Mouse (Mus musculus) heart, embryonic 12.5 days (tissue): ENCODE data around the gene Fxyd1. TPM values are rescaled to one million over a fixed set of nuclear protein-coding genes. Genes with fewer than 3 reads are reported as not detected.
A peak's percentile ranks its signal among the peaks of the same experiment; 100 is the strongest.

Experiments used
- ATAC-seq: fragments of 200-750 bp; cut with Nextera tagmentation; 2 replicates; pipeline ENCODE4 v1.8.0; 2017; ENCODE audit warnings: moderate TSS enrichment, moderate library complexity; ENCODE audit not compliant: insufficient number of reproducible peaks, low FRiP score
- H3K27ac ChIP-seq: fragments of 300-500 bp; sonication (generic); 2 replicates; pipeline ENCODE4 v1.5.1; 2016; ENCODE audit warnings: mild to moderate bottlenecking, moderate library complexity; ENCODE audit not compliant: poor library complexity, severe bottlenecking
- H3K27me3 ChIP-seq: fragments of 300-500 bp; sonication (generic); replicated peaks from 2 replicates; pipeline ENCODE4 v1.6.1; 2016; ENCODE audit warnings: mild to moderate bottlenecking, moderate library complexity
- H3K36me3 ChIP-seq: fragments of 300-500 bp; sonication (generic); 2 replicates; pipeline ENCODE4 v1.6.1; 2016; ENCODE audit warnings: mild to moderate bottlenecking, moderate library complexity
- H3K4me1 ChIP-seq: fragments of 300-500 bp; sonication (generic); replicated peaks from 2 replicates; pipeline ENCODE4 v1.6.1; 2016; ENCODE audit warnings: mild to moderate bottlenecking
- H3K4me2 ChIP-seq: fragments of 300-500 bp; sonication (generic); 2 replicates; pipeline ENCODE4 v1.6.1; 2016; ENCODE audit warnings: mild to moderate bottlenecking, moderate library complexity
- H3K4me3 ChIP-seq: fragments of 300-500 bp; sonication (generic); 2 replicates; pipeline ENCODE4 v1.5.1; 2016; ENCODE audit warnings: mild to moderate bottlenecking
- H3K9ac ChIP-seq: fragments of 300-500 bp; sonication (generic); 2 replicates; pipeline ENCODE4 v1.6.1; 2016; ENCODE audit warnings: mild to moderate bottlenecking, moderate library complexity
- H3K9me3 ChIP-seq: fragments of 300-500 bp; sonication (generic); replicated peaks from 2 replicates; pipeline ENCODE4 v1.6.1; 2016; ENCODE audit warnings: mild to moderate bottlenecking, moderate library complexity
- WGBS: fragments of 180-500 bp; shearing (Covaris S2); methylation state at CpG from one replicate; pipeline ENCODE4 v1.1.7; 2016; 5-methylcytosine and 5-hydroxymethylcytosine counted together
- polyA plus RNA-seq: library from polyadenylated mRNA; unstranded; fragments of >200 nt; fragmentation: Nextera tagmentation; extraction: Ambion mirVana; gene quantifications from 2 replicates; pipeline ENCODE4 v1.2.1, GENCODE M21; 2016

Fxyd1 gene
- polyA plus RNA-seq, 1 experiment from 2014 or later = 927 TPM

DNA sequence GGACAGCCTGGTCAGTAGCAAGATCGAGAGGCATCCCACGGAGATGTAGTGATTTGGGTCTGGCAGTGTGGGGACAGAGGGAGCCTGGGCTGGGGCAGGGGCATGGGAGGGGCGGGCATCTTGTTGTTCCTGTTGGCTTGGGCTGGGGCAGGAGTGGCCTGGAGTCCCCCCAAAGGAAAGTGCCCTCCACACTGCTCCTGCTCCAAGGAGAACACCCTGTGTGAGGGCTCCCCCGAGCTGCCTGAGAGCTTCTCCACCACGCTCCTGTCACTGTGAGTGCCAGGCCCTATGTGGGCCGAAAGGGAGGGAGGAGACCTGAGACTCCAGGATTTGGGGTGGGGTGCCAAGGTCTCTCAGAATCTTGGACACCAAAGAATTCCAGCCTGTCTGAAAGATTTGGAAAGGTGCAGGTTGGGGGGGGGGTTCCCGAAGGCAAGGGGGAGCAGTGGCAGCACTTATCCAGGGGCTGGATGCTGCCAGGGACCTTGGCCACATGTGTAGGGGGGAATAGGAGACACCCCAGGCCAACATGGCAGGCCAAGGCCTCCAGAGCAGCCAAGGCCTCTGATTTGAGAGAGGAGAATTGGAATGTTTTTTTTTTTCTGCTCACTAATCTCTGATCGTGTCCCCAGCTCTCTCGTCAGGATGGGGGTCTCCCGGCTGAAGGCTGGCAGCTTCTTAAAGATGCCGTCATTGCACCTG, 3.1 kb upstream of the Fxyd1 start:
- Histone ChIP-seq H3K4me1 (peaks cover 15% of the 10 kb centered on the region), H3K4me3 (no peak overlapping the region), H3K9me3 (no peaks in the 10 kb centered on the region), H3K36me3 (no peaks in the 10 kb centered on the region), H3K4me2 (no peak overlapping the region), H3K9ac (no peak overlapping the region), H3K27ac (no peak overlapping the region), H3K27me3 (no peaks in the 10 kb centered on the region)
- 69% methylated on average over 11 of the region's 11 CpGs for WGBS
- ATAC-seq = no peak

DNA sequence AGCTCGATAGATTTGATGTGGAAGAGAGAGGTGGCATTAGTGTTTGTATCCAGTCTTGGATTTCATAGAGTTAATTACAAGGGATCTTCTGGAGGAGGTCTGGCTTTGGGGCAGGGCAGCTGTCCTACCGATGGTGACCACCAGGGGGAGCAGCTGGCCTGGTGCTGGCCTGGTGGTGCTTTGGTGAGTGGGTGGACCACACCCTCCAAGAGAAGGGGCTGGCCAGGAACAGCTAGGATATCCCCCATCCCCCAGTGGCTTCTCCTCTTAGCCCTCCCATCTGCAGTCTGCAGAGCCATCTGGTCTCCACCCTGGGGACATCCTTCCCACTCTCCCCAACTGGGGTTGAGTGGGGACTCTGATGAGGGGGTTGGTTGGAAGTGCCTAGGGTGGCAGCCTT, 2.1 kb upstream of the Fxyd1 start, which contains the start of gene Lgi4:
TSS of gene Lgi4 (plus strand) at position 235 of the 400 bp plus-strand sequence.
- Histone ChIP-seq H3K36me3 (no peaks in the 10 kb centered on the region), H3K4me1 (peaks cover 24% of the 10 kb centered on the region), H3K27ac (no peak within 1 kb of the TSS), H3K4me3 (no peak within 1 kb of the TSS), H3K27me3 (no peaks in the 10 kb centered on the region), H3K4me2 (no peak within 1 kb of the TSS), H3K9ac (no peak within 1 kb of the TSS), H3K9me3 (no peaks in the 10 kb centered on the region)
- 2% methylated on average over 2 of the region's 2 CpGs for WGBS
- ATAC-seq = no peak

DNA sequence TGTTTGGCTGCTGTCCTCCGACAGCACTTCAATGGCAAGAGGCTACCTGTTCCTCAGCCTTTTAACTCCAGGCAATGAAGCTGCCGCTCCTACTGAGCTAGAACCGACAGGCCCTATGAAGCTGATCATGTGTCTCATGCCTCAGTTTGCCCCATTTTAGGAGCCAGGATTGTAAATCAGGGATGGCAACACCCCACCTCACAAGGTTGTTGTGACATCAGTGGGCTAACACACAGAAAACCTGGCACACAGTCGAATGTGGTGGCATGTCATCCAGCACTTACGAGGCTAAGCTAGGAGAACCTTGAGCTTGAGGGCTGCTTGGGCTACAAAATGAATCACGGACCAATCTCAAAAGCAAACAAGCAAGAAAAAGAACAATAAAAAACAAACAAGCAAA, 1.2 kb upstream of the Fxyd1 start:
- no peak overlapping the region for H3K4me2 ChIP-seq
- peaks cover 33% of the 10 kb centered on the region for H3K4me1 ChIP-seq
- H3K4me3 ChIP-seq = no peak overlapping the region
- H3K9ac ChIP-seq = no peak overlapping the region
- H3K36me3 ChIP-seq = no peaks in the 10 kb centered on the region
- ATAC-seq = no peak
- 83% methylated on average over 6 of the region's 6 CpGs for WGBS
- H3K27me3 ChIP-seq = no peaks in the 10 kb centered on the region; the same call in 1 of the 2 replicates
- no peak overlapping the region for H3K27ac ChIP-seq
- no peaks in the 10 kb centered on the region for H3K9me3 ChIP-seq

DNA sequence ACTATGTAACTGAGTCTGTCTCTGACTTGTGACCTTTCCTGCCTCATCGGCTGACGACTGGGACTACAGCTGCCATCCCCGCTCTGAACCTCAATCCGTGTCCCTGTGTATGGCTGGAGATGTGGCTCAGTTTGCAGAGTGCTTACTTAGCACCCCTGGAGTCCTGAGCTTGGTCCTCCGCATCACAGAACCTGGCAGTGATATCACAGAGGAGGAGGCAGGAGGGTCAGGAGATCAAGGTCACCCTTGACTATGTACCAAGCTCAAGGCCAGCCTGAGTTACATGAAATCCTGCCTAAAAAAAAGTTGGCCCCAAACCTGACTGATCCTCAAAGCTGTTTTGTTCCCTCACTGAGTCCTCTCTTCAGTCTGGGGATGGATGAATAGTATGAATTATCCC, 731 bp upstream of the Fxyd1 start:
- Histone ChIP-seq H3K36me3 (no peaks in the 10 kb centered on the region), H3K9ac (no peak overlapping the region), H3K9me3 (no peaks in the 10 kb centered on the region), H3K4me2 (no peak overlapping the region), H3K4me3 (no peak overlapping the region), H3K27ac (no peak overlapping the region), H3K4me1 (peaks cover 38% of the 10 kb centered on the region), H3K27me3 (no peaks in the 10 kb centered on the region; the same call in 1 of the 2 replicates)
- no peak for ATAC-seq
- 68% methylated on average over 5 of the region's 5 CpGs for WGBS

DNA sequence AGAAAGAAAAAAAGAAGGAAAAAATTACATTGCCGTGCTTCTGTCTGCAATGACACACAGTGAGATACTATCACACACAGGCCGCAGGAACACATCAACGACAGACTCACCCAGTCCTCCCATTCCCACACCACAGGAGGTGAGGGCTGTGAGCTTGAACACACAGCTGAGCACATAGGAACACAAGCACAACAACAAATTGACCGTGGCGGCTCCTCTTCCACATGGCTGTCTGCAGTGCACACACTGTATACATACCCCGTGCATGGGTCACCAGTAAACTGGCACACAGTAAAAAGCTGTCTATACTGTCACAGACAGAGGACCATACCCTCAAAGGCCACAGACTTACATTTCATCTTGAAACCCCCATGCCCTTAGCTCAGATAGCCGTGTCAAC, 551 bp downstream of the Fxyd1 start:
- 0 out of 2 replicates have a peak overlapping the region, but pooled peaks have one; percentile 34 for H3K27ac ChIP-seq
- H3K4me1 ChIP-seq = peaks cover 51% of the 10 kb centered on the region
- H3K4me2 ChIP-seq = no peak overlapping the region
- H3K36me3 ChIP-seq = no peaks in the 10 kb centered on the region
- ATAC-seq = no peak
- peaks cover 11% of the 10 kb centered on the region for H3K27me3 ChIP-seq
- H3K9me3 ChIP-seq = no peaks in the 10 kb centered on the region
- WGBS = 72% methylated on average over 7 of the region's 7 CpGs
- H3K9ac ChIP-seq = no peak overlapping the region
- no peak overlapping the region for H3K4me3 ChIP-seq

DNA sequence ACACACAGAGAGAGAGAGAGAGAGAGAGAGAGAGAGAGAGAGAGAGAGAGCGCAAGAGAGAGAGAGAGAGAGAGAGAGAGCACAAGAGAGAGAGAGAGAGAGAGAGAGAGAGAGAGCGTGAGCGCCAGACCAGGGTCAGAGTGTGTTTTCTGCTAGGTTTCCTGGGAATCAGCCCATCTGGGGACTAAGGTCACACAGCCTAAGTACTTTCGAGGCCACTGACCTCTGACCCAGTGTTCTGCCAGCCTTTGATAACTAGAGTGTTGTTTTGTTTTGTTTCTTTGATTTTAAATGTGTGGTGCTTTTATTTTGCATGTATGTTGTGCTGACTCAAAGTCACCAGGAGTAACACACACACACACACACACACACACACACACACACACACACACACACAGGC, 1.1 kb downstream of the Fxyd1 start:
- peak overlapping the region; percentile 75 for H3K4me2 ChIP-seq
- no peaks in the 10 kb centered on the region for H3K9me3 ChIP-seq
- no peaks in the 10 kb centered on the region for H3K36me3 ChIP-seq
- peak overlapping the region; percentile 96 for H3K27ac ChIP-seq
- peak overlapping the region; percentile 42; the same call in 1 of the 2 replicates for H3K4me3 ChIP-seq
- WGBS = 15% methylated on average over 3 of the region's 4 CpGs
- 0 out of 2 replicates have a peak overlapping the region, but pooled peaks have one; percentile 71 for H3K9ac ChIP-seq
- no peak for ATAC-seq
- peaks cover 16% of the 10 kb centered on the region for H3K27me3 ChIP-seq
- peaks cover 57% of the 10 kb centered on the region for H3K4me1 ChIP-seq

DNA sequence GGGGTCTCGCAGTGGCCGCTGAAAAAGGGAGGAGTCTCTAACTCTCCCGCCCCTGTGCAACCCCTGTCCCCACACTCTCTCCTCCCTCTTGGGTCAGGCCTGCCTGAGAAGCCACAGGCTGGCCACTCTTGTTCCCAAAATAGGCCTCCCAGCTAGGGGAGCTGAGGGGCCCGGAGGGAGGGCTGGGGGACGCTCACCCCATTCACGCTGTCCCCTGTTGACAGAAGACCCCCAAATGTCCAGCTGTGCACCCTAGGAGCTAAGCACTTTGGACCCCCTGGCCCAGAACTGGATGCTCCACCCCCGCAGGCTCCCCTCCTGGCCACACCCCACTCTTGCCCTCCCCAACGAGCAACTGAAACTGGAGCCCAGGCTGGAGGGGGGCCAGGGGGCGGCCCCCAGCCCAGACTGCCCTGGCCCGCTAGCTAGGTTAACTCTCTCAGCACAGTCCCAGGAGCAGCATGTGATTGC, 1.6 kb downstream of the Fxyd1 start:
- no peaks in the 10 kb centered on the region for H3K9me3 ChIP-seq
- no peaks in the 10 kb centered on the region for H3K36me3 ChIP-seq
- H3K4me1 ChIP-seq = peaks cover 61% of the 10 kb centered on the region
- WGBS = 8% methylated on average over 10 of the region's 10 CpGs
- H3K27ac ChIP-seq = peak overlapping the region; percentile 96
- peak; percentile 78 for ATAC-seq
- H3K9ac ChIP-seq = peak overlapping the region; percentile 71
- peak overlapping the region; percentile 42 for H3K4me3 ChIP-seq
- H3K4me2 ChIP-seq = peak overlapping the region; percentile 75
- peaks cover 21% of the 10 kb centered on the region for H3K27me3 ChIP-seq

DNA sequence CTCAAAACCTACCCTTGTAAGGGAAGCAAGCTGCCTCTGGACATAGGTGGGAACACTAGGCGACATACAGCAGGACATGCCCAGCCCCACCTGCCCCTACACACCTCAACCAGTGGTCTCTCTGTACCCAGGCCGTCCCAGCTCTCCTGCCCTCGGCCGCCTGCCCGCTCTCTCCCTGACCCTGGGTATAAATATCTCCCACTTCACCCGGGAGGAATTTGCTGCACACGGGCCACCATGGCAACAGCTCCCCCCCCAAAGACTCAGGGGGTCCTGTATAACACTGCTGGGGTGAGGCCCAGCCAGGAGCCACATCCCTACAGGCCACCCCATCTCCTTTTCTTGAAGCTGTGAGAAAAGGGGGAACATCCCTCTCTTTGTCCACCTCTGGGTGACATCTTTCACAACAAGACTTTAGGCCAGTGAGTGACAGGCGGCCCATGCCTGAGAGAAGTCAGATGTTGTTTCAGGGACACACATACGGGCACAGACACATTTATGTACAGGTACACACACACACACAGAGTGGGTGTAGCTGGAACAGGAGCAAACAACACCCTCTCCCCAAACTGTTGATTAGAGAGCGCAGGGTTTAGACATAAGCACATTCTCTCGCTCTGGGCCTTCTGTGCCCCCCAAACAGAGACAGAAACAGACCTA, 2.2 kb downstream of the Fxyd1 start:
- H3K36me3 ChIP-seq = no peaks in the 10 kb centered on the region
- peak overlapping the region; percentile 42 for H3K4me3 ChIP-seq
- WGBS = 22% methylated on average over 11 of the region's 11 CpGs
- no peaks in the 10 kb centered on the region for H3K9me3 ChIP-seq
- peak; percentile 26 for ATAC-seq
- H3K4me2 ChIP-seq = peak overlapping the region; percentile 75
- peaks cover 27% of the 10 kb centered on the region for H3K27me3 ChIP-seq
- peaks cover 67% of the 10 kb centered on the region for H3K4me1 ChIP-seq
- H3K9ac ChIP-seq = peak overlapping the region; percentile 71
- peak overlapping the region; percentile 96 for H3K27ac ChIP-seq

DNA sequence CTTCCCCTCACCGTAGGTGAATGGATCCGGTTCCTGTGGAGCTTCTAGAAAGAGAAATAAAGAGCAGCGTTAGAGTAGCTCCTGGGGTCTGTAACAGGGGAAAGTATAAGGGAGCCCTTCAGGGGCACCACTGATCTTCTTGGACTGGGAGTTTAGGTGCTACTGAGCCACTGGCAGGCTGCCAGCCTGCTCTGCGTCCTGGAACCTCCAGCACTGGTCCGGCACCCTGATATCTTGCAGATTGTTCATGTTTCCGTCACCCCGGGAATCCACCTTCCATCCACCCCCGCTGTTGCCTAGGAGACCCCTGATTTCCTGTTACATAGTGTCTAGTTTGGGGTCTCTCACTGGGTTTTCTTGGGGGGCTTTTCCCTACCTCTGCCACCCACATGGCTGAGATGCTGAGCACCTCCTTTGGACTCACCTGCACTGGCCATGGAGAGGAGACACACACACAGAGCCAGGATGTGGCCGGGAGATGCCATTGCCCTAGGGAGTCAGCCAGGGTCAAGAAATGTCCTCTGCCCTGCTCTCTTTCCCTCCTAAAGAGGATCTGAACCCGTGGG, 3.0 kb downstream of the Fxyd1 start:
- 15% methylated on average over 10 of the region's 10 CpGs for WGBS
- H3K9me3 ChIP-seq = no peaks in the 10 kb centered on the region
- no peaks in the 10 kb centered on the region for H3K36me3 ChIP-seq
- peak overlapping the region; percentile 75 for H3K4me2 ChIP-seq
- ATAC-seq = no peak
- peak overlapping the region; percentile 96 for H3K27ac ChIP-seq
- peak overlapping the region; percentile 71 for H3K9ac ChIP-seq
- peak overlapping the region; percentile 42 for H3K4me3 ChIP-seq
- peaks cover 35% of the 10 kb centered on the region for H3K27me3 ChIP-seq
- H3K4me1 ChIP-seq = peaks cover 68% of the 10 kb centered on the region

DNA sequence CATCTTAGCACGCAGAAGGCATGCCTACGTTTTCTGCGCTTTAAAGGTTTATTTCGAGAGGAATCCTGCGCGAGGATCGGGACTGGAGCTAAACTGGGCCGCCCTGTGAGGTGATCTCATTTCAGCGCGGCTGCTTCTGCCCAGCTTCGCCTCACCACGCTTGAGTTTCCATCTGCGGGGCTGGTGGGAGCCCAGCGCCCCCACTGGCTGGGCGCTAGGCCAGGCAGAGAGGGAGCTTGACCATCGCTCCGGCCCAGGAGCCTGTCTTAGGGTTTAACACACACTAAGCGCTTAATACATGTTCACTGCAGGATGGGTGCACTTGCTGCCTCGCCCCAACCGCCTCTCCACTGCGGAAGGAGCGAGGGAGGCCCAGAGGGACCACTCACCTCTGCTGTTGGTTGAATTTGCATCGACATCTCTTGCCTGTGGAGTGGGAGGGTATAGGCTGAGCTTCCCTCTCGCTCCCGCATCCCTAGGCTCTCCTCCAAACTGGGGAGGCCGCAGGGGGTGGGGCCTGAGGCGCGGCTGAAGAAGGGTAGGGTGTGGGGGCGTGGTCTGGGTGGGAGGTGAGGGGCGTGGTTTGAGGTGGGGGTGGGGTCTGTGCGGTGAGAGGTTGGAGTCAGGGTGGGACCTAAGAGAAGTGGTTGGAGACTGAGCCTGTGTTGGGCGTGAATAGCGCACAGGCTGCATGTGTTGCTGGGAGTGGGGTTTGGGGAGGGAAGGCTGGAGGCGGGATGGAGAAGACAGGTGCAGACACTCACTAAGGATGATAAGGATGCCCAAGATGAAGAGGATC, 4.2 kb downstream of the Fxyd1 start:
- peak; percentile 33 for ATAC-seq
- Histone ChIP-seq H3K4me1 (peaks cover 68% of the 10 kb centered on the region), H3K27ac (0 out of 2 replicates have a peak overlapping the region, but pooled peaks have one; percentile 96), H3K9me3 (no peaks in the 10 kb centered on the region), H3K9ac (peak overlapping the region; percentile 71), H3K4me3 (peak overlapping the region; percentile 42), H3K4me2 (peak overlapping the region; percentile 75), H3K36me3 (no peaks in the 10 kb centered on the region), H3K27me3 (peaks cover 43% of the 10 kb centered on the region)
- WGBS = 2% methylated on average over 34 of the region's 34 CpGs
